Mouse (Mus musculus): ENCODE results near the gene Fam135a. TPM values are rescaled to one million over a fixed set of nuclear protein-coding genes. Genes with fewer than 3 reads are reported as not detected.
A peak's percentile ranks its signal among the peaks of the same experiment; 100 is the strongest.

The Fam135a gene
- total RNA-seq (2021) (10 to 100 TPM; 21.0 to 21.1 TPM), polyA plus RNA-seq (2012; rRNA removed) (6.6 and 14.4 TPM in 2 replicates)
- long read RNA-seq, partial matches to known transcripts = 3 of 5 reads
- long read RNA-seq, other reads (novel, unspliced or antisense) = 2 of 5 reads

GRCm38 (mm10) chr1:24099926-24100869 is at the start of gene Fam135a:
Gene Fam135a, minus strand, starts transcription at chr1:24100341.
- no peaks in the 10 kb centered on the region for H3K36me3 ChIP-seq (ENCODE audit: control insufficient read depth, insufficient read depth, low read length)
- H3K4me3 ChIP-seq = peak within 1 kb of the TSS; percentile 99
- H3K79me2 ChIP-seq (replicated peaks; ENCODE audit: control insufficient read depth, insufficient read depth, low read length) = peaks cover 4% of the 10 kb centered on the region; the same call in 1 of the 2 replicates
- 2% methylated on average over 86 of the region's 88 CpGs for WGBS
- peak within 1 kb of the TSS; percentile 79 for H3K9ac ChIP-seq (ENCODE audit: low read depth, low read length)
- TF ChIP-seq CTCF (IDR thresholded peaks at IDR 0.05) (no peak), POLR2A (IDR thresholded peaks at IDR 0.05; ENCODE audit: insufficient read depth, low read depth, low read length) (peak; percentile 17; the same call in 1 of the 2 replicates), EP300 (IDR thresholded peaks at IDR 0.05; ENCODE audit: insufficient read depth, low read depth, low read length) (0 out of 2 replicates have a peak, but pooled peaks have one; percentile 19)
- no peaks in the 10 kb centered on the region; the same call in 1 of the 2 replicates for H3K4me1 ChIP-seq (ENCODE audit: control insufficient read depth, insufficient read depth, low read length)
- intact Hi-C loops (cut with DNase I) = loop anchor here (2.0 to 5.0 kb wide), 3 partner anchors 95 to 718 kb away; partner anchors contain the start of genes Sdhaf4 and Smap1
- H3K27ac ChIP-seq = peak within 1 kb of the TSS; percentile 82
- peak; percentile 92 for DNase-seq
- H3K27me3 ChIP-seq (ENCODE audit: control insufficient read depth, insufficient read depth, low read length) = no peaks in the 10 kb centered on the region

DNA sequence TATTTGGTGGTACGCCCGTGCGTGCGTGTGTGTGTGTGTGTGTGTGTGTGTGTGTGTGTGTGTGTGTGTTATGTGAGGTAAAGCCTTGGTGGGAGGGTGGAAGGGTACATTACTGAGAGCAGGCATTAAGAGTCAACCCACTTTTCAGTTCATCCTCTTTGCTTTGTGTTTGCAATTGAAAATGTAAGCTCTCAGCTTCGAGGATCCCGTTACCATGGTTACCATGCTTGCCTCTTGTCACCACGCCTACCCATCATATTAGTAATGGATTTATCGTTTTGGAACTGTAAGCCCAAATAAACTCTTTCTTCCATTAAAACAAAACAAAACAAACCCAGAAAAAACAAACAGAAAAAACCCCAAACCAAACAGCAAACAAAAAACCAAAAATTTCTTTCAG is 43.4 kb upstream of the Fam135a start:
- intact Hi-C loops (cut with DNase I) = no loop called here
- no peak for TF ChIP-seq CTCF (IDR thresholded peaks at IDR 0.05)
- TF ChIP-seq EP300 (IDR thresholded peaks at IDR 0.05; ENCODE audit: insufficient read depth, low read depth, low read length) = no peak
- TF ChIP-seq POLR2A (IDR thresholded peaks at IDR 0.05; ENCODE audit: insufficient read depth, low read depth, low read length) = no peak
- Histone ChIP-seq H3K27ac (no peak overlapping the region), H3K36me3 (ENCODE audit: control insufficient read depth, insufficient read depth, low read length) (no peaks in the 10 kb centered on the region), H3K4me1 (ENCODE audit: control insufficient read depth, insufficient read depth, low read length) (no peaks in the 10 kb centered on the region), H3K4me3 (no peak overlapping the region), H3K9ac (ENCODE audit: low read depth, low read length) (no peak overlapping the region), H3K79me2 (replicated peaks; ENCODE audit: control insufficient read depth, insufficient read depth, low read length) (no peaks in the 10 kb centered on the region), H3K27me3 (ENCODE audit: control insufficient read depth, insufficient read depth, low read length) (no peaks in the 10 kb centered on the region)
- WGBS = 82% methylated on average over 8 of the region's 8 CpGs
- DNase-seq = no peak

- no peaks in the 10 kb centered on the region for H3K79me2 ChIP-seq (replicated peaks; ENCODE audit: control insufficient read depth, insufficient read depth, low read length)
- no peak overlapping the region for H3K4me3 ChIP-seq
- WGBS = 79% methylated on average over 6 of the region's 6 CpGs
- no peaks in the 10 kb centered on the region for H3K27me3 ChIP-seq (ENCODE audit: control insufficient read depth, insufficient read depth, low read length)
- no peak overlapping the region for H3K27ac ChIP-seq
- no peak overlapping the region for H3K9ac ChIP-seq (ENCODE audit: low read depth, low read length)
- no peaks in the 10 kb centered on the region for H3K4me1 ChIP-seq (ENCODE audit: control insufficient read depth, insufficient read depth, low read length)
- intact Hi-C loops (cut with DNase I) = no loop called here
- no peak for TF ChIP-seq CTCF (IDR thresholded peaks at IDR 0.05)
- no peak for TF ChIP-seq POLR2A (IDR thresholded peaks at IDR 0.05; ENCODE audit: insufficient read depth, low read depth, low read length)
- TF ChIP-seq EP300 (IDR thresholded peaks at IDR 0.05; ENCODE audit: insufficient read depth, low read depth, low read length) = no peak
- no peaks in the 10 kb centered on the region for H3K36me3 ChIP-seq (ENCODE audit: control insufficient read depth, insufficient read depth, low read length)
- no peak for DNase-seq
These were observed 40.4 kb upstream of the Fam135a start for GRCm38 (mm10) chr1:24140555-24140954.

DNA sequence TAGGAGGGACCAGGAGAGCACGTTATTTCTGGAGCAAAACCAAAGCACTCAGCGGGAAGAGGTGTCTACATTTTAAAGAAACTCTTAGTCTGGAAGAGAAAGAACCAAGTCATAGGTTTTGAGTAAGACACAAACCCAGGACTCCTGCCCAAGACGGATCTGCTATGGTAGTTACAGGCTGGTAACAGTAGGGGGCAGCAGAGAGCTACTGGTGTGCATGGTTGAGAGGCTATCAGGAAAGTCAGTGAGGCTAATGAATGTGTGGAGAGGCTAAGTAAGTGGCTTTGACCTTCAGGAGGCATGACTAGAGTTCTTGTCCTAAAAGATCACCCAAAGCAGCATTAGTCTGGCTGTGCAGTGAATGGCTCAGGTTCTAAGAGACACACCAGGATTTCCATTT is 37.0 kb upstream of the Fam135a start:
- 6% methylated on average over 3 of the region's 3 CpGs for WGBS
- Histone ChIP-seq H3K9ac (ENCODE audit: low read depth, low read length) (no peak overlapping the region), H3K36me3 (ENCODE audit: control insufficient read depth, insufficient read depth, low read length) (no peaks in the 10 kb centered on the region), H3K79me2 (replicated peaks; ENCODE audit: control insufficient read depth, insufficient read depth, low read length) (no peaks in the 10 kb centered on the region), H3K4me1 (ENCODE audit: control insufficient read depth, insufficient read depth, low read length) (no peaks in the 10 kb centered on the region), H3K4me3 (no peak overlapping the region), H3K27me3 (ENCODE audit: control insufficient read depth, insufficient read depth, low read length) (no peaks in the 10 kb centered on the region), H3K27ac (no peak overlapping the region)
- intact Hi-C loops (cut with DNase I) = loop anchor here (5.0 kb wide), 1 partner anchor 110 kb away; no protein-coding TSS in a partner anchor
- TF ChIP-seq EP300 (IDR thresholded peaks at IDR 0.05; ENCODE audit: insufficient read depth, low read depth, low read length) = no peak
- TF ChIP-seq CTCF (IDR thresholded peaks at IDR 0.05) = peak; percentile 94
- DNase-seq = peak; percentile 23 to 42

- intact Hi-C loops (cut with DNase I) = loop anchor here (1.0 to 5.0 kb wide), 2 partner anchors 113 to 307 kb away; no protein-coding TSS in a partner anchor
- DNase-seq = no peak
- 3% methylated on average over 1 of the region's 1 CpGs for WGBS
These were observed 34.7 kb upstream of the Fam135a start for GRCm38 (mm10) chr1:24134792-24135191.

More at GRCm38 (mm10) chr1:24134792-24135191, 34.7 kb upstream of the Fam135a start:
- no peaks in the 10 kb centered on the region for H3K36me3 ChIP-seq (ENCODE audit: control insufficient read depth, insufficient read depth, low read length)
- H3K9ac ChIP-seq (ENCODE audit: low read depth, low read length) = no peak overlapping the region
- no peak overlapping the region for H3K27ac ChIP-seq
- H3K27me3 ChIP-seq (ENCODE audit: control insufficient read depth, insufficient read depth, low read length) = no peaks in the 10 kb centered on the region
- H3K79me2 ChIP-seq (replicated peaks; ENCODE audit: control insufficient read depth, insufficient read depth, low read length) = no peaks in the 10 kb centered on the region
- no peak overlapping the region for H3K4me3 ChIP-seq
- no peaks in the 10 kb centered on the region for H3K4me1 ChIP-seq (ENCODE audit: control insufficient read depth, insufficient read depth, low read length)
- TF ChIP-seq CTCF (IDR thresholded peaks at IDR 0.05) (peak; percentile 81), POLR2A (IDR thresholded peaks at IDR 0.05; ENCODE audit: insufficient read depth, low read depth, low read length) (no peak), EP300 (IDR thresholded peaks at IDR 0.05; ENCODE audit: insufficient read depth, low read depth, low read length) (no peak)
